Mouse (Mus musculus): ENCODE measurements around the gene Rnf157.
"Not testable (repeated sequence)": the region's sequence is repeated elsewhere in the genome, so short reads cannot be mapped to it uniquely, and the experiment has no call there.

Gene Rnf157

GRCm38 (mm10) chr11:116384171-116384570 lies 28.7 kb downstream of the Rnf157 start:
- DNase-seq (ENCODE audit: inconsistent ontology term): no peak

GRCm38 (mm10) chr11:116383070-116383469 lies 29.8 kb downstream of the Rnf157 start:
- DNase-seq (ENCODE audit: inconsistent ontology term): not testable (repeated sequence)

- DNase-seq (ENCODE audit: inconsistent ontology term): no peak
Measured at GRCm38 (mm10) chr11:116380767-116381166, 32.1 kb downstream of the Rnf157 start.

GRCm38 (mm10) chr11:116379530-116379929 lies 33.3 kb downstream of the Rnf157 start:
- no peak for DNase-seq (ENCODE audit: inconsistent ontology term)

GRCm38 (mm10) chr11:116376945-116377661 lies 35.7 kb downstream of the Rnf157 start:
- DNase-seq (ENCODE audit: inconsistent ontology term): no peak

- DNase-seq (ENCODE audit: inconsistent ontology term): no peak
Measured at GRCm38 (mm10) chr11:116371894-116372450, 40.9 kb downstream of the Rnf157 start.

GRCm38 (mm10) chr11:116369633-116370032 lies 43.2 kb downstream of the Rnf157 start:
- DNase-seq (ENCODE audit: inconsistent ontology term): no peak

GRCm38 (mm10) chr11:116369051-116369450 lies 43.8 kb downstream of the Rnf157 start:
- peak; percentile 69 for DNase-seq (ENCODE audit: inconsistent ontology term)

- peak; percentile 73 for DNase-seq (ENCODE audit: inconsistent ontology term)
Measured at GRCm38 (mm10) chr11:116368116-116368515, 44.7 kb downstream of the Rnf157 start.

GRCm38 (mm10) chr11:116366647-116367046 lies 46.2 kb downstream of the Rnf157 start:
- no peak for DNase-seq (ENCODE audit: inconsistent ontology term)

- DNase-seq (ENCODE audit: inconsistent ontology term): no peak
Measured at GRCm38 (mm10) chr11:116366124-116366523, 46.7 kb downstream of the Rnf157 start.

GRCm38 (mm10) chr11:116365432-116365831 lies 47.4 kb downstream of the Rnf157 start:
- no peak for DNase-seq (ENCODE audit: inconsistent ontology term)

GRCm38 (mm10) chr11:116362015-116362414 lies 50.8 kb downstream of the Rnf157 start:
- no peak for DNase-seq (ENCODE audit: inconsistent ontology term)

- not testable (repeated sequence) for DNase-seq (ENCODE audit: inconsistent ontology term)
Measured at GRCm38 (mm10) chr11:116360915-116361314, 51.9 kb downstream of the Rnf157 start.

GRCm38 (mm10) chr11:116359652-116360051 lies 53.2 kb downstream of the Rnf157 start:
- DNase-seq (ENCODE audit: inconsistent ontology term): no peak

- no peak for DNase-seq (ENCODE audit: inconsistent ontology term)
Measured at GRCm38 (mm10) chr11:116358926-116359637, 53.8 kb downstream of the Rnf157 start.

GRCm38 (mm10) chr11:116354521-116354920 lies 58.3 kb downstream of the Rnf157 start:
- DNase-seq (ENCODE audit: inconsistent ontology term): no peak

- no peak for DNase-seq (ENCODE audit: inconsistent ontology term)
Measured at GRCm38 (mm10) chr11:116353535-116353934, 59.3 kb downstream of the Rnf157 start.

- no peak for DNase-seq (ENCODE audit: inconsistent ontology term)
Measured at GRCm38 (mm10) chr11:116351294-116351693, 61.5 kb downstream of the Rnf157 start.

GRCm38 (mm10) chr11:116347955-116348354 lies 64.9 kb downstream of the Rnf157 start:
- DNase-seq (ENCODE audit: inconsistent ontology term): no peak

GRCm38 (mm10) chr11:116347012-116347411 lies 65.8 kb downstream of the Rnf157 start:
- DNase-seq (ENCODE audit: inconsistent ontology term): no peak

GRCm38 (mm10) chr11:116342069-116342791 lies 70.6 kb downstream of the Rnf157 start:
- DNase-seq (ENCODE audit: inconsistent ontology term): no peak

Data from Muller cell, postnatal 12 days (primary cell).